Mouse (Mus musculus) embryonic fibroblast, embryonic 13.5 days (primary cell): Measurements from ENCODE around the gene Zfp398.

Source experiments
- CTCF ChIP-seq: IDR thresholded peaks from 2 replicates; pipeline ENCODE4 v1.5.1; 2011; ENCODE audit warnings: mild to moderate bottlenecking, control low read depth, low read length, moderate library complexity, borderline replicate concordance; ENCODE audit not compliant: insufficient read depth
- POLR2A ChIP-seq: IDR thresholded peaks from 2 replicates; pipeline ENCODE4 v1.6.1; 2011; ENCODE audit warnings: low read depth, mild to moderate bottlenecking, control low read depth, low read length, moderate library complexity

GRCm38 (mm10) chr6:47877058-47877457 lies 41.6 kb downstream of the Zfp398 start, which contains the start of gene Zfp282:
- TF ChIP-seq CTCF (no peak), POLR2A (no peak)
